Mouse (Mus musculus) CH12.LX (cell line): Measurements from ENCODE around the gene Stt3b. TPM values are rescaled to one million over a fixed set of nuclear protein-coding genes. Genes with fewer than 3 reads are reported as not detected.

Experiments used
- DNase-seq: peaks from one replicate; pipeline ENCODE4 v3.0.0-alpha.2; 2013; ENCODE audit errors: extremely low read depth
- H3K27ac ChIP-seq: 2 replicates; pipeline ENCODE4 v1.5.1; 2012; ENCODE audit warnings: low read depth, mild to moderate bottlenecking, control low read depth, moderate library complexity; ENCODE audit not compliant: insufficient read depth
- H3K27me3 ChIP-seq: replicated peaks from 2 replicates; pipeline ENCODE3; 2012; ENCODE audit warnings: inconsistent platforms
- H3K36me3 ChIP-seq, 2 experiments: replicated peaks in 1 of 2; 2 replicates each; pipeline versions ENCODE3 to v1.6.1; 2012; ENCODE audit warnings: inconsistent platforms in 1 of 2, low read length in 1 of 2, mild to moderate bottlenecking in 1 of 2, mixed read lengths in 1 of 2, moderate library complexity in 1 of 2; ENCODE audit not compliant: control insufficient read depth in 1 of 2, insufficient read depth in 1 of 2
- H3K4me1 ChIP-seq, 2 experiments: 2 replicates each; pipeline ENCODE4 v1.6.1; 2012; ENCODE audit warnings: inconsistent platforms in 1 of 2, moderate library complexity in 1 of 2; ENCODE audit not compliant: insufficient read depth in 2 of 2, control insufficient read depth in 1 of 2
- H3K4me2 ChIP-seq: 2 replicates; pipeline ENCODE4 v1.6.1; 2012; ENCODE audit warnings: low read depth, mild to moderate bottlenecking, control low read depth; ENCODE audit not compliant: poor library complexity, insufficient read depth, severe bottlenecking
- H3K4me3 ChIP-seq, 3 experiments: fragments of 150-350 bp in 1 of 3; sonication (generic) in 1 of 3; replicated peaks in 1 of 3; 2 replicates each; pipeline versions ENCODE3 to v1.5.1; 2011 to 2012; ENCODE audit warnings: low read depth in 2 of 3, low read length in 2 of 3, mild to moderate bottlenecking in 2 of 3, moderate library complexity in 2 of 3, control low read depth in 1 of 3, improper control_type of control experiment in 1 of 3, inconsistent platforms in 1 of 3, mixed read lengths in 1 of 3; ENCODE audit not compliant: poor library complexity in 1 of 3
- H3K79me2 ChIP-seq: replicated peaks from 2 replicates; pipeline ENCODE4 v1.6.1; 2012; ENCODE audit warnings: mild to moderate bottlenecking, moderate library complexity; ENCODE audit not compliant: control insufficient read depth, poor library complexity, insufficient read depth, severe bottlenecking; ENCODE audit errors: extremely low read depth
- H3K9ac ChIP-seq: 2 replicates; pipeline ENCODE4 v1.6.1; 2012; ENCODE audit warnings: low read depth, mild to moderate bottlenecking, control low read depth, moderate library complexity; ENCODE audit not compliant: insufficient read depth
- H3K9me3 ChIP-seq: replicated peaks from 2 replicates; pipeline ENCODE3; 2012; ENCODE audit warnings: low read length, inconsistent platforms, mixed read lengths
- CHD1 ChIP-seq: IDR thresholded peaks from 2 replicates; pipeline ENCODE4 v1.6.1; 2012; ENCODE audit warnings: low read depth, low read length, improper control_type of control experiment, inconsistent platforms
- CHD2 ChIP-seq: IDR thresholded peaks from 2 replicates; pipeline ENCODE4 v1.6.1; 2011; ENCODE audit warnings: low read length, improper control_type of control experiment
- CTCF ChIP-seq, 2 experiments: IDR thresholded peaks in 1 of 2; conservative IDR thresholded peaks in 1 of 2; 2 replicates each; pipeline ENCODE4 v1.5.1; 2011 to 2012; ENCODE audit warnings: low read depth in 2 of 2, low read length in 2 of 2, improper control_type of control experiment in 1 of 2, inconsistent platforms in 1 of 2, mild to moderate bottlenecking in 1 of 2, moderate library complexity in 1 of 2
- ELF1 ChIP-seq: IDR thresholded peaks from 2 replicates; pipeline ENCODE4 v1.6.1; 2014; ENCODE audit warnings: low read depth, mild to moderate bottlenecking, inconsistent platforms, low read length, improper control_type of control experiment
- GABPA ChIP-seq: IDR thresholded peaks from 2 replicates; pipeline ENCODE4 v1.6.1; 2012; ENCODE audit warnings: low read depth, low read length, improper control_type of control experiment, inconsistent platforms; ENCODE audit not compliant: insufficient replicate concordance
- HCFC1 ChIP-seq: IDR thresholded peaks from 2 replicates; pipeline ENCODE4 v1.6.1; 2012; ENCODE audit warnings: low read depth, mild to moderate bottlenecking, inconsistent platforms, low read length, improper control_type of control experiment
- JUN ChIP-seq: IDR thresholded peaks from 2 replicates; pipeline ENCODE4 v1.6.1; 2011; ENCODE audit warnings: low read depth, mild to moderate bottlenecking, low read length, improper control_type of control experiment, moderate library complexity; ENCODE audit not compliant: insufficient read depth
- MAFK ChIP-seq: IDR thresholded peaks from 2 replicates; pipeline ENCODE4 v1.6.1; 2011; ENCODE audit warnings: low read length, improper control_type of control experiment; ENCODE audit not compliant: insufficient replicate concordance
- MAX ChIP-seq: IDR thresholded peaks from 2 replicates; pipeline ENCODE4 v1.6.1; 2011; ENCODE audit warnings: low read length, improper control_type of control experiment
- MEF2A ChIP-seq: IDR thresholded peaks from 2 replicates; pipeline ENCODE4 v1.6.1; 2014; ENCODE audit warnings: low read depth, mild to moderate bottlenecking, inconsistent platforms, low read length, improper control_type of control experiment, borderline replicate concordance
- MYC ChIP-seq: IDR thresholded peaks from 2 replicates; pipeline ENCODE4 v1.6.1; 2011; ENCODE audit warnings: low read depth, mild to moderate bottlenecking, improper control_type of control experiment, low read length
- NELFE ChIP-seq: IDR thresholded peaks from 2 replicates; pipeline ENCODE4 v1.6.1; 2011; ENCODE audit warnings: low read depth, low read length, improper control_type of control experiment
- PAX5 ChIP-seq: IDR thresholded peaks from 2 replicates; pipeline ENCODE4 v1.6.1; 2012; ENCODE audit warnings: low read length, inconsistent platforms, mixed read lengths
- UBTF ChIP-seq: IDR thresholded peaks from 2 replicates; pipeline ENCODE4 v1.6.1; 2012; ENCODE audit warnings: low read depth, mild to moderate bottlenecking, inconsistent platforms, low read length, improper control_type of control experiment, moderate library complexity
- USF2 ChIP-seq: conservative IDR thresholded peaks from 2 replicates; pipeline ENCODE4 v1.6.1; 2011; ENCODE audit warnings: low read depth, low read length, improper control_type of control experiment
- ZKSCAN1 ChIP-seq: IDR thresholded peaks from 2 replicates; pipeline ENCODE4 v1.6.1; 2012; ENCODE audit warnings: low read depth, inconsistent platforms, low read length, improper control_type of control experiment, borderline replicate concordance
- ZMIZ1 ChIP-seq: IDR thresholded peaks from 2 replicates; pipeline ENCODE4 v1.6.1; 2012; ENCODE audit warnings: low read depth, mild to moderate bottlenecking, inconsistent platforms, low read length, improper control_type of control experiment
- dilution Hi-C: fragments of 300-500 bp; cut with MboI; formaldehyde crosslinking; loops from 2 replicates; pipeline ENCODE4 v1.14.3; 2020; ENCODE audit warnings: low sequenced_read_pairs; ENCODE audit not compliant: extremely low pct_unique_long_range_greater_than_20kb, extremely low pct_ligation_motif_present
- in situ Hi-C: fragments of 300-500 bp; cut with MboI; formaldehyde crosslinking; loops from 3 replicates; pipeline ENCODE4 v1.14.3; 2019; ENCODE audit warnings: low sequenced_read_pairs, low pct_ligation_motif_present, low pct_unique_long_range_greater_than_20kb, mixed read lengths
- polyA plus RNA-seq: library from polyadenylated mRNA; unstranded; fragments of >175 nt; gene quantifications from 2 replicates; pipeline ENCODE4 v1.2.1, GENCODE M21; 2012; ENCODE audit warnings: low read depth; ENCODE audit not compliant: insufficient read length
- total RNA-seq, 2 experiments: library from RNA; depleted of rRNA; stranded (reverse); fragments of 300-350 nt in 1 of 2; fragments of >200 nt in 1 of 2; gene quantifications; 2 replicates each; pipeline ENCODE4 v1.2.3; 2012 to 2014

Stt3b gene
- total and polyA plus RNA-seq, 3 experiments = 103 to 155 (median 118) TPM

DNA sequence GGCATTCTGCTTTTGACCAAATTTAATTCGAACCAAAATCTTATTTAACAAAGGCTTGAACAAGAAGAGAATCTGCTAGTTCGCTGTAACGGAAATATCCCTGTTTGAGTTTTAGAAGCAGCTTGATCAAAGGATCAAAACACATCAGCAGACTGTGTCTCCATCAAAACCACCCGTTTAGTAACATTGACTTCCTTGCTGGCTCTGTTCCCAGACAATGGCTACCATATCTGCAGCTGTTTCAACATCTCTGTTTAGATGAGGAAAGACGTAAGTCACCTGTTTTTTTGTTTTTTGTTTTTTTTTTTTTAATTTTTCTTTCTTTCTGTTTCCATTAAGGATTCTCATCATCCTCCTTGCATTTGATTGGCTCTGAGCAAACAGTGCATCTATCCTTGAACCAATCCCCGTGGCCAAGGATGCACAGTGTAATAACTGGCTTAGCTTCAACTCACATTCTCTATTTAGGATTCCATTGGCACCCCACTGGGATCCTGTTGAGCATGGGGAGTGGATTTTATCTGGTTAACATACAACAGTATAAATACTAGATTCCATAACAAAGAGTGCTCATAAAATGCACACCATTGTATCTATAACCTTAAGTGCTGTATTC lies 20.7 kb upstream of the Stt3b start:
- Histone ChIP-seq H3K4me2 (no peak overlapping the region), H3K79me2 (no peaks in the 10 kb centered on the region), H3K27me3 (no peaks in the 10 kb centered on the region), H3K4me3 (no peak overlapping the region), H3K9me3 (no peaks in the 10 kb centered on the region), H3K4me1 (peaks cover 2 to 3% of the 10 kb centered on the region in 2 experiments; a peak in 2 of 4 replicates), H3K9ac (no peak overlapping the region), H3K36me3 (no peaks in the 10 kb centered on the region), H3K27ac (no peak overlapping the region)
- dilution Hi-C loops = no loop called here
- no peak for DNase-seq
- TF ChIP-seq PAX5 = no peak
- no peak for TF ChIP-seq ZMIZ1
- no peak for TF ChIP-seq CHD1
- TF ChIP-seq HCFC1 = no peak
- TF ChIP-seq JUN = no peak
- no peak for TF ChIP-seq ELF1
- no peak for TF ChIP-seq NELFE
- TF ChIP-seq MYC = no peak
- TF ChIP-seq GABPA = no peak
- TF ChIP-seq UBTF = no peak
- no peak for TF ChIP-seq CHD2
- TF ChIP-seq, all 38 proteins: peak for 0
- in situ Hi-C loops = no loop called here

DNA sequence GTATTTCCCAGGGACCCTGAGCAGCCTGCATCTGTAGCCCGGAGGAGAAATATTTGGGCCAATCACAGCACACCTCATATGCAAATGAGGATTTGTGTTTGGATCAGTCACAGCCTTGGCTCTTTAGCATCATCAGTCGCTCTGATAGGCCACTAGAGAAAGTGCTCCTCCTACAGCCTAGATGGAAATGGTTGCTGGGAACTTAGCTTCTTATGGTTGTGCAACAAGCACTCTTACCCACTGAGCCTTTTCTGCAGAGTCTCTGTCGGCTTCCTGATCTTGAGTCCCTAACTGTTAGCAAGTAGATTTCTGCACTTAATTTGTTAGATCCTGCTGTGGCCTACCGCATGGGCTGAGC lies 16.3 kb upstream of the Stt3b start:
- Histone ChIP-seq H3K27ac (no peak overlapping the region), H3K9me3 (no peaks in the 10 kb centered on the region), H3K36me3 (no peaks in the 10 kb centered on the region), H3K4me2 (no peak overlapping the region), H3K4me1 (peaks cover 3 to 37% of the 10 kb centered on the region in 2 experiments; a peak in 3 of 4 replicates), H3K4me3 (no peak overlapping the region), H3K27me3 (no peaks in the 10 kb centered on the region), H3K9ac (no peak overlapping the region), H3K79me2 (no peaks in the 10 kb centered on the region)
- in situ Hi-C loops (no loop called here), dilution Hi-C loops (no loop called here)
- no peak for TF ChIP-seq MAFK
- no peak for TF ChIP-seq ZKSCAN1
- no peak for TF ChIP-seq MAX
- no peak for TF ChIP-seq CTCF (conservative IDR thresholded peaks at IDR 0.05 in 1 of 2, IDR thresholded peaks at IDR 0.05 in 1 of 2; ENCODE audit: low read depth in 2 of 2, low read length in 2 of 2)
- no peak for TF ChIP-seq MEF2A
- no peak for TF ChIP-seq USF2
- no peak for DNase-seq
